Mouse (Mus musculus): Measurements from ENCODE around the gene Fam207a.
A peak's percentile ranks its signal among the peaks of the same experiment; 100 is the strongest.

Gene Fam207a

DNA sequence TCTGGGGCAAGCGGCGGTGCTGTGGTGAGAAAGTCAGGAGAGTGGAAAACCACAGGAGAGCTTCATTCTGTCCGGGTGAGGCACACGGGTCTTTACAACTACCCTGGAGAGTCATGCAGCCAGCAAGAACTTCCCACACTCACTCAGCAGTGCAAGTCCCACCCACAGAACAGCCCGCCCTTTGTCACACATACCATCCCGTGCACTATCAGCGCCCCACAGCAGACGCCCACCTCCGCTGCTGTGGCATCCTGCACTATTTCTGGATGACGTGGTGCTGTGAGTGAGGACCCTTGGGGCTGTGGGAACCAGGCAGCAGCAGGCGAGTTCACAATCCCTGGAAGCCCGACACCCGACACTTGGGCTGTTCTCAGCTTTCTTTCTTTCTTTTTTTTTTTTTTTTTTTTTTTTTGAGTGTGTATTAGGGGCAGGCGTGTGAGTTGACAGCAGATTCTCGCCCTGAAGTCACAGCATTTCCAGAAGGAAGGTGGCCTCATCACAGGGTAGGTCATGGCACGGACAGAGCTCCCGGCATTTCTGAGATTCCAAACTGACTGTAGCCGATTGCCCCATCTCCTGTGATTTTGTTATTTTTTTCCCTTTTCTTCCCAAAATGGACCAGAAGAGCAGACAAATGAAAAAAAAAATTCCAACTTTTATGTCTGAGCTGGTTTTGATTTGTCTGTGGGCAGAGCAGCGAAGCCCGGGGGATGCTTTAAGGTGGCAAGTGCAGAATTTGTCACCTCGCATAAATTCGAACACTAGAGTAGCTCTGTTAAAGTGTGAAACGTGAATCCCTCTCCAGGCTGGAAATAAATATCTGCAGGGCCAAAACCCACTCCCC, 66.0 kb downstream of the Fam207a start:
- peak; percentile 37 for DNase-seq

DNA sequence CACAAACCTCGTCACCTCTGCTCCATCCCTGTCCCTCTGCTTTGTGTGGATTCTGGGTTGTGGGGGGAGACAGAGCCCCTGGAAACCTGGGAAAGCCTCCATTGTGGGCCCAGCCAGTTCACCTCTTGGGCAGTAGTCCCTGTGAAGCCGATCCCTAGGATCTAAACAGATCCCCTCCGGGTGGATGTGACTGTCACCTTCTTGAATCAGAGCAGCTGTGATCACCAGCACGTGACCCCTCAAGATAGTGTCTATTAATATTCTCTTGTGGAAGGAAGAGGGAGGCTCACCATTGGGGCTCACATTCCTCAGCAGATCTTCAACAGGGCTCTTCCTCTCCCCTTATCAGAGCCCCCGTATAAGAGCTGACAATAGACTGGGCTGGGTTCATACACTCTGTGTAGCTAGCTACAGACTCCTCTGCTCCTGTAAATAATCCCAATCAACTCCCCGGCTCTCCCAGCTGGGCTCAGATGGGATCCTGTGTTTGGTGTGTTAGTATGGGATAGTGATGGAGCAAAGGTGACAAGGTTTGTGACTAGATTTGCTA, 66.8 kb downstream of the Fam207a start:
- no peak for DNase-seq

DNA sequence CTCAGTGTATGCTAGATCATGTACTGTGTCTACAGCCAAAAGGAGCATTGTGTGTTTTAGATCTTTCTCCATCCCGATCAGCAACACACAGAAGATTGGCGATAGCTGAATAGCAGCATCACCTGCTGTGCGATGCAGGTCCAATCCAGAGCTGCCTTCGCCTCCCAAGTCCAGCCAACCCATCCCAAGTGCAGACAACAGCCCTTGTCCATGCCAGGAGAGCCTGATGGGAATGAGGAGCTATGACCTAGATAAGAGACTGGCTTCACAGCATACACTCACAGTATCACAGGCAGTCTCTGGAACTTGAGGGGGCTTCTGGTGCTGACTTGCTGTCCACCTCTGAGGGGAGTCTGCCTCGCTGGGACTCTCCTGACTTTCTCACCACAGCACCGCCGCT, 67.4 kb downstream of the Fam207a start:
- no peak for DNase-seq

DNA sequence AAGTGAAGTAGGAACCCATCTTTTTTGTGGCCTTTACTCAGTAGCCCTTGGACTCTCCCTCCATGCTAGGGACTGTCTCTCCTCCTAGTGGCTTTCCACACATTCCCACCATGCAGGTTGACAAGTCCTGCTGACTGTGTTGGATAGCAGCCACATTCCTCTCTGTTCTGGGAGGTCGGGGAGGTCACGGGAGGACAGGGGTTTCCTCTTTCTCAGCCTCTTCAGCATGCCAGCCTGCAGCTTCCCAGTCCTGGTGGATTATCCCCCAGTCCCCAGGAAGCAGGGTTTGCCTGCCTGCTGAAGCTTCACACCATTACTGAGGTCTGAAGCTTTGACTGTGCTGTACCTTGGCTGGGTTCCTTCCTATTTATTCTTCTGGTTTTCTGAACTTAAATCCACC, 67.8 kb downstream of the Fam207a start:
- no peak for DNase-seq

DNA sequence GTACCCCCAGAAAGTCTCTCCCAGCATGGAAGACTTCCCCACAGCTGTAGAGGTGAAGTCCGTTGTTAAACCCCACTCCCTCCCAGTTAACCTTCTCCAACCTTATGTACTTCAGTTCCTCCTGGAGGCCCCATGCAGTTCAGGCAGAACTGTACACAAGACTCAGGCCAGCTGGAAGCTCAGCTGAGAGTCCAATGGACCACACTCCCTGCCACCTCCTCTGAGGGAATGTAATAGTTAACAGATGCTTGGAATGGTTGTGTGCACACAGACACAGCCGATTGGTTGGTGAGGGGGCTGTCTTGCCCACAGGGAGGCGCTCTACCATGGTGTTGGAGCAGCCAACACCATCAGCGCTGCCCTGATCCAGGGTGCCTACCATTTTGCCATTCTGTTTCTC, 73.3 kb downstream of the Fam207a start:
- DNase-seq, result no peak

DNA sequence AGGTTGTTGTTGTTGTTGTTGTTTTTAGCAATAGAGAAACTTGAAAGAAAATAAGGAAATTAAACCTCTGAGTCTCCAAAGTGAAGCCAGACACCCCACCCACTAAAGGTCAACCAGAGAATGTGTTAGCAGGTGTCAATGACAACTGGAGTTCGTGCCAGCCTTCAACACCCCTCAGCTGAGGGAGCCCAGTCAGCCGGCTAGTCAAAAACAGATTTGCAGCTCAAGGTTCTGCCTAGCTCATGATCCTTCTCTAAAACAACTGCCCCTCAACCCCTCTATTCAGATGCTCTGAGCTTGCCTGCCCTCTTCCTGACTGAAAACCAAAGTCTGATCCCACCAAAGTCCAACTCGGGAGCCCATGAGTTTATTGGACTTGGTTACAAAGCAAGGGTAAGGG, 73.8 kb downstream of the Fam207a start:
- no peak for DNase-seq

DNA sequence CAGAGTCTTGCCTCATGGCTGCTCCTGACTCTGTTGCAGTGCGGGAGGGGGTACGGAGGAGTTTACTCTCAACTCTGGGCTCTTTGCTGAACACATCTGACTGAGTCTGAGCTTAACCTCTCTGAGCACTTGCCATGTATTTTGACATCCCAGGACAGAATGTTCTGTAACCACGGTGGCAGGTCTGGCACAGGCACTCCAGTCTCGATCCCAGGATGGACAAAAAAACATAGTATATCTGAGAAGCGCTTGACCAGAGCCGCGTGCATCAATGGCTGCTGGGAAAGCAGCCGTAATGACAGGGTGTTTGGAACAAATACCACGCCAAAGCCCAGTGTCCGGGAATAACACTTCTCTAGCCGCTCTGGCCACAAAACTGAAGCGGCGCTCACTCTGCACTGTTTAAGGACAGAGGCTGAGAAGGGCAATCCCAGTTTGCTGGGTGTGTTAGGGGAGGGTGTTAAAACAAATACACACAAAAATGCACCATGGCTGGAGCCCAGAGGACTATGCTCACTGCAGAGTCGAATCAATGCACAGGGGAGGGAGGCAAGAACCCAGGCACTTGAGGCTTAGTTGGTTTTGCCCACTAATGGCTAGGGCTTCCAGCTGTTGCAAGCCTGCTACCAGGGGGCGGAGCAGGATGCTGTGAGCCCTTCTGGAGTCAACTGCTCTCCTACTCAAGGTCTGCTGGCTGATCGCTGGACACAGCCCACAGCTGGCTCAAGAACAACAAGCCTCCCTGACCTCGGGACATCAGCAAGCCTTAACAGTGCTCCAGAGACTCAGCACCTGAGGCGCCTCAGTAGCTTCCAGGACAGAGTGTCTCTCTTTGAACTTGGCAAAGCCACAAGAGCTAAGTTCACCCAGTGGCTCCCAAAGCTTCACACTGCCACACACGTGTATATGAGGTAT, 74.5 kb downstream of the Fam207a start:
- DNase-seq, result peak; percentile 78

DNA sequence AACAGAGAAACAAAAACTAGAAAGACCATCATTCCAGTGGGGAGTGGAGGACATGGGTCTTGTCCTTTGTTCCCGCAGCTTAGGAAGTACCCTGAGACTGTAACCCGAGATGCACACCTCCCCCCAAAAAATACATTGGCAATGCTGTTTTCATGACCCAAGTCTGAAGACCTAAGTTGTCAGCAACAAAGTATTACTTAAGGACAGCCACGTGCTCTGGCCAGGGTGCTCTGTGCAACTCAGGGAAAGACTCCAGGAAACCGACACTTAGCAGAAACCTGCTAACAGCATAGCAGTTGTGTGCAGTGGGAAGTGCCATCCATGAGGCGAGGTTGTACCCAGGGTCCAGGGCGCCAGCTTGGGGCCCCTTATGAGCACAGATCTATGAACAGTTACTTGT, 75.3 kb downstream of the Fam207a start:
- no peak for DNase-seq

DNA sequence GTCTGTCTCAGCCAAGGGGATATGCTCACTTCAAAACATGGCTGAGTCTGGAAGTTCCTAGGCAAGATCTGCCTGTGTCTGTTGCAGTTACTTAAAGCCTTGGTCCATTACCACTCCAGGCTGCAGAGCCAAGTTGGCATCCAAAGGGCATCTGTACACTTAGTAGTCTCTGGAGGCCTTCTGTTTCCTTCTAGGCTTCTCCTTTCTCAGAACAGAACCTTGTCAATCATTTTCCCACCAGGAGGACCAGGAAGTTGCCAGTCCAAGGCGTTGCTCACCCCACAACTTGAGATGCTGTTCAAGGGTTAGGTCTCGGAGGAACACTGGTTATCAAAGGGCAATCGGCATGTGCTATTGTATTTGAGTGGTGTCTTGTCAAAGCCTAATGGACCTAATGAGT, 76.6 kb downstream of the Fam207a start:
- no peak for DNase-seq

DNA sequence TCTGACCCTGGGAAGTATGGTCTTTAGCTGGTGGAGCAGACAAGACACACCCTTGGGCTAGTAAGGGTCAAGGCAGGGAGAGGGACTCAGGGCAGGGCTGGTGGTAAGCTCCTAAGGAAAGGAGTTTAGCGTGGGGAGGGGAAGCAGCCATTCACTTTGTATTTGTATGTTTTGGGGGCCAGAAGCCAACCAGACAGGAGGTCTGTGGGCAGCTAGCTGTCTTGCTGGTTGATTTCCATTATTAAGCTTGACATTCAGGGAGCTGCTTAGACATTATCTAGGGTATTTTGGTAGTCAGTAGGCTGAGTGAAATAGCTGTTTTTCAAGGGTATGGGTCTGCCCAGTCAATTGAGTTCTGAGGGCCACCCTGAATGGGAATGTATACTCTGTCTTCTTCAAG, 77.6 kb downstream of the Fam207a start:
- DNase-seq, result no peak

Measured in lung, postnatal 10 days (tissue).